Mouse (Mus musculus) forebrain, embryonic 11.5 days (tissue): ENCODE measurements at regions not wholly inside any gene's neighbourhood (a gene's known extent, or its start where the extent isn't known, plus 50 kb on each side); places are given as distances from the start of the nearest gene placed in this dataset.

Experiments used
- ATAC-seq: fragments of 200-750 bp; cut with Nextera tagmentation; replicated peaks from 2 replicates; pipeline ENCODE4 v1.8.0; 2017; ENCODE audit warnings: moderate TSS enrichment; ENCODE audit not compliant: low FRiP score
- DNase-seq: peaks from one replicate; pipeline ENCODE4 v3.0.0-alpha.2; 2017; ENCODE audit warnings: low spot score
- H3K27ac ChIP-seq: fragments of 300-500 bp; sonication (generic); 2 replicates; pipeline ENCODE4 v1.5.1; 2014; ENCODE audit warnings: low read depth, low read length
- H3K27me3 ChIP-seq: fragments of 300-500 bp; sonication (generic); 2 replicates; pipeline ENCODE4 v1.6.1; 2014; ENCODE audit warnings: mild to moderate bottlenecking, low read length, mixed read lengths; ENCODE audit not compliant: control insufficient read depth, insufficient read depth
- H3K36me3 ChIP-seq: fragments of 300-500 bp; sonication (generic); 2 replicates; pipeline ENCODE4 v1.6.1; 2014; ENCODE audit warnings: mild to moderate bottlenecking, low read length, moderate library complexity, mixed read lengths; ENCODE audit not compliant: control insufficient read depth, insufficient read depth
- H3K4me1 ChIP-seq: fragments of 300-500 bp; sonication (generic); replicated peaks from 2 replicates; pipeline ENCODE4 v1.6.1; 2014; ENCODE audit warnings: low read length, mixed read lengths; ENCODE audit not compliant: control insufficient read depth, insufficient read depth
- H3K4me2 ChIP-seq: fragments of 300-500 bp; sonication (generic); 2 replicates; pipeline ENCODE4 v1.6.1; 2014; ENCODE audit warnings: low read depth, mild to moderate bottlenecking, low read length, moderate library complexity, mixed read lengths; ENCODE audit not compliant: severe bottlenecking
- H3K4me3 ChIP-seq: fragments of 300-500 bp; sonication (generic); 2 replicates; pipeline ENCODE4 v1.5.1; 2014; ENCODE audit warnings: low read depth, low read length
- H3K9ac ChIP-seq: fragments of 300-500 bp; sonication (generic); 2 replicates; pipeline ENCODE4 v1.6.1; 2014; ENCODE audit warnings: low read length
- H3K9me3 ChIP-seq: fragments of 300-500 bp; sonication (generic); 2 replicates; pipeline ENCODE4 v1.6.1; 2016; ENCODE audit warnings: low read length, mixed read lengths; ENCODE audit not compliant: control insufficient read depth
- WGBS: fragments of 180-500 bp; shearing (Covaris S2); extraction: QIAGEN DNeasy Blood & Tissue Kit; methylation state at CpG from one replicate; pipeline ENCODE4 v1.1.7; 2014; 5-methylcytosine and 5-hydroxymethylcytosine counted together

GRCm38 (mm10) chrX:139392777-139393176, 59.3 kb downstream of the Trap1a start:
- no peak overlapping the region for H3K4me3 ChIP-seq
- no peaks in the 10 kb centered on the region for H3K4me1 ChIP-seq
- no peak for DNase-seq
- no peak overlapping the region for H3K9ac ChIP-seq
- no peak overlapping the region for H3K27ac ChIP-seq
- 66% methylated on average over 3 of the region's 3 CpGs for WGBS
- H3K4me2 ChIP-seq: no peak overlapping the region
- H3K36me3 ChIP-seq: no peaks in the 10 kb centered on the region
- no peaks in the 10 kb centered on the region for H3K27me3 ChIP-seq
- no peak for ATAC-seq
- H3K9me3 ChIP-seq: no peaks in the 10 kb centered on the region

GRCm38 (mm10) chrX:139416701-139417100, 63.5 kb upstream of the D330045A20Rik start:
- Histone ChIP-seq H3K27ac (no peak overlapping the region), H3K27me3 (no peaks in the 10 kb centered on the region), H3K9ac (no peak overlapping the region), H3K36me3 (no peaks in the 10 kb centered on the region), H3K4me2 (no peak overlapping the region), H3K4me3 (no peak overlapping the region), H3K4me1 (no peaks in the 10 kb centered on the region), H3K9me3 (no peaks in the 10 kb centered on the region)
- 73% methylated on average over 6 of the region's 6 CpGs for WGBS
- peak; percentile 61 for DNase-seq
- ATAC-seq: no peak

GRCm38 (mm10) chrX:139419867-139420266, 60.3 kb upstream of the D330045A20Rik start:
- DNase-seq: no peak
- H3K36me3 ChIP-seq: no peaks in the 10 kb centered on the region
- no peak overlapping the region for H3K27ac ChIP-seq
- H3K9ac ChIP-seq: no peak overlapping the region
- H3K4me2 ChIP-seq: no peak overlapping the region
- no peaks in the 10 kb centered on the region for H3K27me3 ChIP-seq
- WGBS: 80% methylated on average over 6 of the region's 6 CpGs
- H3K4me1 ChIP-seq: no peaks in the 10 kb centered on the region
- ATAC-seq: no peak
- H3K4me3 ChIP-seq: no peak overlapping the region
- no peaks in the 10 kb centered on the region for H3K9me3 ChIP-seq

GRCm38 (mm10) chrX:139424307-139424706, 55.9 kb upstream of the D330045A20Rik start:
- no peak for ATAC-seq
- Histone ChIP-seq H3K27ac (no peak overlapping the region), H3K4me1 (no peaks in the 10 kb centered on the region), H3K4me2 (no peak overlapping the region), H3K9me3 (no peaks in the 10 kb centered on the region), H3K4me3 (no peak overlapping the region), H3K27me3 (no peaks in the 10 kb centered on the region), H3K9ac (no peak overlapping the region), H3K36me3 (no peaks in the 10 kb centered on the region)
- WGBS: 93% methylated on average over 1 of the region's 1 CpGs
- DNase-seq: no peak
